Mouse (Mus musculus) kidney, postnatal 36 days (tissue): ENCODE measurements around the gene Nlrp3.

ENCODE experiments used
- DNase-seq, 2 experiments: peaks; one replicate each; pipeline ENCODE4 v3.0.0; 2021 to 2022; ENCODE audit warnings: mixed read lengths in 2 of 2

The Nlrp3 gene

DNA sequence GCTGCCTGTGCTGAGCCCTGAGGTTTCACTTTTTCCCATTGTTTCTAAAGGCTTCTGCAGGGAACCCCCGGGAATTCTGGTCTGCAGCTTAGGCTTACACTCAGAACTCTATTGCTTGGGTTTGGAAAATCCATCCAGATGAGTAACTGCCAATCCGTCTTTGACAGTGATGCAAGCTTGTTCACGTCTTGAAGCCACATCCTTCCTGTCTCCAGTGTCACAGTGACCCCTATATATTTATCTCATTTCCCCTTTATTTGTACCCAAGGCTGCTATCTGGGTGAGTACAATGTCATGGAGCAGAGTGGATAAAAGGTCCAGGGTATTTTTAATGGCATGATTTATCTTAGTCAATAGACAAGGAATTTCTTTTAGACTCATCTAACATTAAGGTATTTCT, at the start of gene Nlrp3:
Gene Nlrp3 (plus strand): TSS at position 245 of the 400 bp plus-strand sequence.
- no peak for DNase-seq

DNA sequence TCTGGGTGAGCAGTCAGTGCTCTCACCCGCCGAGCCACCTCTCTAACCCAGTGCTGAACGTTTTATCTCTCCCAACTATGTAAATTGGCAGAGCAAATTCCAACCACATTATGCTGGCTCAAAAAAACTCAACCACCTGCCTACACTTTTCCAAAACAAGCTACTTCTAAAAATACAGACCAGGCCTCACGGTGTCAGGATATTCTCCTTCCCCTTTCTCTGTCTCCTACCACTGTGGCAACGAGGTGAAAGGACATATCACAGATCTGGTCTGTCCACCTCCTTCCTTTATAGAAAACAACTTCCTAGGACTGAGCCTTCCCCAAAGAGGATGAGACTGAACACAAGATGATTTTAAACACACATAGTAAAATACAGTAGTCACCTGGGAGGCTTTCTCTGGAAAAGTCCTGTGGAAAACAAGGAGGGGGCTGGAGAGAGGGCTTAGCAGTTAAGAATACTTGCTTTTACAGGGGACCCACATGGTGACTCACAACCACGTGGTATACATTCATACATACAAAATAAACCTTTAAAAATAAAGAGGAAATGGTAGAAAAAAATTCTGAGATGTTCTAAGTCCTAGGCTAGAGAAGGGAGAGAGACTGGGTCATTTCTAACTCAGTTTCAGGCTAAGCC, 44.6 kb upstream of the Nlrp3 start:
- no peak for DNase-seq

- DNase-seq = no peak
Observed at GRCm38 (mm10) chr11:59497747-59498146, 43.6 kb upstream of the Nlrp3 start.

- DNase-seq = no peak
Observed at GRCm38 (mm10) chr11:59501978-59502700, 39.2 kb upstream of the Nlrp3 start.

DNA sequence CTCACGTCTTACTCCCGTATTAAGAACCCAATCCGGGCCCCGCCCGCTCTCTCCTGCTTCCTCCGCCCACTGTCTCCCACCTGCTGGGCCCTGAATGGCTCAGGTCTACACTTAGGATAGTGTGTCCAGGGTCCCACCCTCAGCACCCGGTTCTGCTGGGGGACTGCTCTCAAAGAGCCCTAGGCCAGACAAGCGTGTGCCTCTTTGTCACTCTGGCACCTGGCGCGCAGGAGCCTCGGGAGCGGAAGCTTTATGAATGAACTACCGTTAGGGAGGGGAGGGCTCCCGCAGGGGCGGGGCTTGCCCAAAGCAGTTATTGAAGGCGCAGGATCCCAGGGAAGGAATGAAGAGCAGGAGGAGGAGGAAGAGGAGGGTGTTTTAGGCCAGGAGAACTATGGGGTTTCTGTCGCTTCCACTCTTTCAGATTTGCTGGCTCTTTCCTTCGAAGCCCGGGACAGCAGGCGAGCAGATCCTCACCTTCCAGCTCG, 36.0 kb upstream of the Nlrp3 start:
- DNase-seq = peak; percentile 73 to 79

DNA sequence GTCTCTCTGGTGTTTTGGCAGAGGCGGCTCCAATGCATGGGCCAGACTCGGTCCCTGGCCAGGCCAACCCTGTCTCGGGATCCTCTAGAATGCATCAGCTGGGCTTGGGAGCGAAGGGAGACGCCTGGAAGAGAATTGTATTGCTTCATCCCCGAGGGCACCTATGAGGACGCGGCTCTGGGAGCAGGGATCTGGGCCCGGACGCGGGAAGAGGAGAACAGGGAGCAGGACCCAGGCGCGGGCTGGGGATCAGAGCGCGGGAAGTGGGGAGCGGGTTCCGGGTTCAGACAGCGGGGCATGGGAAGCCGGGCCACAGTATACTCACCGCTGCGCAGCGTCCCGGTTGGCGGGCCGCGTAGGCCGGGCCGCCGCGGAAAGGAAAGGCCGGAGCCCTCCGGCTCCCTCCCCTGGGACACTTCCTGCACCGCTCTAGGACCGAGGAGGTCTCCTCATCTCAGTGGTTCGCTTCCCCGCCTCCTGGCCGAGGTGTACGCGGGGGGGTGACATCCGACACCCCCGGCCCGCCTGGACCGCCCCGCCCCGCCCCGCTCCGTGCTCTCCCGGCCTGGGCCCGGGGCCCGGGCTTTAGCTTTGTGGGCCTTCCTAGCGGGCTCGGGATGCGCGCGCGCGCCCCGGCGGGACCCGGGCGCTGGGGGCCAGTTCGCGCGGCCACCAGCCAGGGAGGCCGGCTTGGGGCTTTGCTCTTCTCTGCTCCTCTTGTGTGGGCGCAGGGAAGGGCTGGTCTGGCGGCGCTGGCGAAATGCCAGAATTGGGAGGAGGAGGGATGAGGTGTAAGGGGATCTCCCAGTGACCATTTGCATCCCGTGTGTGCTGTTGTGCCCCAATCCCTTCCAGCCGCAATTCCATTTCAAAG, 35.3 kb upstream of the Nlrp3 start:
- DNase-seq = peak; percentile 93 to 94

- DNase-seq = no peak
Observed at GRCm38 (mm10) chr11:59506713-59507074, 34.7 kb upstream of the Nlrp3 start.

DNA sequence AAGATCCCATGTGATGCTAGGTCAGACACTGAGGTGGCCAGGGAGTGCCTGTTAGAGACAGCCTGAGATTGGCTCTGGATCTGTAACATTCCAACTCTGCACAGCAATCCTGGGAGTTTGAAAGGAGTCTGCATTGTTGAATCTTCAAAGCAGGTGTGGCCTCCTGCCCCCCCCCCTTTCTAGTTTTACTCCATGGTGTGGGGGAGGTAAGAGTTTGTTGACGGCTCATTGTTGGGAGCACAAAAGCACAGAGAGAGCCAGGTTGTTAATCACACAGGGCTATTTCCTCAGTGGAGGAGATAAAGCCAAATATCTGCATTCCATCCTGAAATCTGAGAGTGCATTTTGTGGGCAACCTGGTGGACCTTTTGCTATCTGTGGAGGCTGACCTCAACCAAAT, 29.8 kb upstream of the Nlrp3 start:
- DNase-seq = no peak

GRCm38 (mm10) chr11:59512733-59513132, 28.6 kb upstream of the Nlrp3 start:
- peak in 1 of 2 experiments; percentile 18 for DNase-seq

DNA sequence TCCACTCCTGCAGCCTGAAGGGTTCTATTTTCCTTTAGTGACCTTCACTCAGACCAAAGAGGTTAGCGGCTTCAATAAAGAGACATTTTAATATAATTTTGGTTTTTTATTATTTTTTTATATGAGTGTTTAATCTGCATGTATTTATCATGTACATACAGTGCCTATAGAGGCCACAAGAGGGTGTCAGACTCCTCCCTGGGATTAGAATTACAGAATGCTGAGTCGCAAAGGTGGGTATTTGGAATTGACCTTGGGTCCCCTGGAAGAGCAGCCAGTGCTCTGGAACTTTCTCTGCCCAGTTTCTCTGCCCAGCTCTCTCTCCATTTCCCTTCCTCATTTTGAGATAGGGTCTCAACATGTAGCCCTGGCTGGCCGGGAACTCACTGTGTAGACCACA, 27.8 kb upstream of the Nlrp3 start:
- no peak for DNase-seq

DNA sequence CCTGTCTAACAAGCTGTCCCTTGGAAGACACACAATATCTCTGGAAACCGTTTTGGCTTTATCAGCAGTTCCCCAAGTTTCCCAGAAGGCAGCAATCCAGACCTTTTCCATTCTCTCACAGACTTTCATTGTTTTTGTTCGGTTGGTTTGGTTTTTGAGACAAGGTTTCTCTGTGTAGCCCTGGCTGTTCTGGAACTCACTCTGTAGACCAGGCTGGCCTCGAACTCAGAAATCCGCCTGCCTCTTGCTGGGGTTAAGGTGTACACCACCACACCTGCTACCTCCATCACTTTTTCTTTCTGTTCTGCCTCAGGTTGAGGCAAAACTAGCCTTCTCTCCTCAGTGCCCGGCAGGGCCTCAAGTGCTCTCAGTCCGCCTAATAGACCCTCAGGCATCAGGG, 27.0 kb upstream of the Nlrp3 start:
- DNase-seq = no peak

- DNase-seq = no peak
Observed at GRCm38 (mm10) chr11:59514789-59515188, 26.6 kb upstream of the Nlrp3 start.

GRCm38 (mm10) chr11:59517441-59517840, 23.9 kb upstream of the Nlrp3 start:
- no peak for DNase-seq

DNA sequence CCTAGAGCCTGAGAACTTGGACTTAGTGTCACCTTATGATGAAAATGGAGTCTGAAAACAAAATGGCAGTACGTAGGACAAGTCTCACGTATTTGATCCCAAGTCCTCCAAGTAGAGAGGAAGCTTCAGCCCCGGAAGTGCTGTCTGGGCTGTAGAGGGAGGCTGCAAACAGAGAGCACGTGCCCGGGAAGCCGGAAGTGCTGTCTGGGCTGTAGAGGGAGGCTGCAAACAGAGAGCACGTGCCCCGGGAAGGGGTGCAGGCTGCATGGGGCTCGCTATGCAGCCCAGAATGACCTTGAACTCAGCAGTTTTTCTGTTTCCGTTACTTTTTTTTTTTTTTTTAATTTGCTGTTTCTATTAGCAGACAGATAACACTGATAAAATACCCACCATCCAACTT, 23.1 kb upstream of the Nlrp3 start:
- DNase-seq = peak; percentile 23 to 47

GRCm38 (mm10) chr11:59519741-59520495, 21.4 kb upstream of the Nlrp3 start:
- DNase-seq = no peak

GRCm38 (mm10) chr11:59524150-59524549, 17.2 kb upstream of the Nlrp3 start:
- DNase-seq = no peak

GRCm38 (mm10) chr11:59525237-59525636, 16.1 kb upstream of the Nlrp3 start:
- DNase-seq = peak; percentile 87

DNA sequence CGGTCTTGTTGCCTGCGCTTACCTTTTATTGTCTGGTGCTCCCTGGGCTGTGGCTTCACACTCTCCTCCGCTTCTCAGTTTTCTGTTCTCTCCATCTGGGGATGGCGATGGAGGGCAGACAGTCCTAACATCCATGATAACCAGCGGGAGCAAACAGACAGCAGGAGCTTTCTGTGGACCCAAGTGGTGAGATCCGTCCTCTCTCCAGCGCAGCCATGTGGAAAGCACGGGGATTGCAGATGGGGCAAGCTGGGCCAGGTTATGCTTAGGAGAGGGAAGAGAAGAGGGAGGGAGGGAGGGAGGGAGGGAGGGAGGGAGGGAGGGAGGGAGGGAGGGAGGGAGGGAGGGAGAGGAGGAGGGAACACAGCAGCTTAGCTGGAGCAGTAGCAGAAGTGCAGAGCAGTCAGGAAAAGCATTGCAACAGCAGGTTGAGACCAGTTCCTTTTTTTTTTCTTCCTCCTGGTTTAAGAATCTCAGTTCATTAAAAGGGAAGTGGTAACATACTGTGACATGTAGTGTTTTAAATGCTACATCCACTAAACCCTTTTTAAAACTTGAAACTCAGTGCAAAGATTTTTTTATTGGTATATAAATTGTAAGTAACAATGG, 14.8 kb upstream of the Nlrp3 start, which contains the start of gene Zkscan17:
Gene Zkscan17 (minus strand): TSS at position 280 of the 609 bp plus-strand sequence.
- DNase-seq = peak in 1 of 2 experiments; percentile 62

GRCm38 (mm10) chr11:59530221-59530620, 11.1 kb upstream of the Nlrp3 start:
- no peak for DNase-seq

- DNase-seq = no peak
Observed at GRCm38 (mm10) chr11:59530870-59531535, 10.4 kb upstream of the Nlrp3 start.

DNA sequence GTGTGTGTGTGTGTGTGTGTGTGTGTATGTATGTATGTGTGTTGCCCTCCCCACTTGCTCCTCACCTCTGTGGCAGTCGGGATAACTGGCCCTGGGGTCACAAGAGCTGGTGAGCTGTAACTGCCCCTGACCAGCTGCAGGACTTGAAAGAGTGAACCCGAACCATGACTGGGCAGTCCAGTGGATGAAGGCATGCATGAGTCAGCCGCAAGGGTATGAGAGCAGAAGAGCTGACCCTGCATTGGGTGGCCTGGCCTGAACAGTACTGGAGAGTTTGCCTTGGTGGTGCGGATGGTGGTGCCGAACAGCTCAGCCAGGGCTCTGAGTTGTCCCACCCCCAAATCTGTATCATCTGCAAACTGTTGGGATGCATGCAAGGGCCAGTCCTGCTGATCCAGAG, 9.8 kb upstream of the Nlrp3 start:
- DNase-seq = no peak
